Mouse (Mus musculus): ENCODE results near the gene Slc26a6. TPM values are rescaled to one million over a fixed set of nuclear protein-coding genes. Genes with fewer than 3 reads are reported as not detected.

Gene Slc26a6
- polyA plus RNA-seq, 1 experiment from 2014 or later, result 14.5 TPM

Small RNAs within 50 kb of the gene (microRNA-seq; reads per million reads assigned to microRNA genes)
- gene Gm23156, result not detected

Other genes starting within 250 kb of the Slc26a6 start
- gene Arih2, start 203.9 kb upstream of the Slc26a6 start, polyA plus RNA-seq (2014; fragmentation: Nextera tagmentation; extraction: Ambion mirVana), result 32.7 and 38.8 TPM in 2 replicates
- 25.8 and 41.7 TPM in 2 replicates for gene Slc25a20, start 191.2 kb upstream of the Slc26a6 start, polyA plus RNA-seq (2014; fragmentation: Nextera tagmentation; extraction: Ambion mirVana)
- gene Prkar2a, start 164.0 kb upstream of the Slc26a6 start, polyA plus RNA-seq (2014; fragmentation: Nextera tagmentation; extraction: Ambion mirVana), result 25.9 and 28.8 TPM in 2 replicates
- gene Ip6k2, start 69.5 kb upstream of the Slc26a6 start, polyA plus RNA-seq (2014; fragmentation: Nextera tagmentation; extraction: Ambion mirVana), result 125 and 134 TPM in 2 replicates
- 9.0 and 21.7 TPM in 2 replicates for gene Nckipsd, start 44.9 kb upstream of the Slc26a6 start, polyA plus RNA-seq (2014; fragmentation: Nextera tagmentation; extraction: Ambion mirVana)
- 0.04 and 0.17 TPM in 2 replicates for gene Celsr3, start 27.0 kb upstream of the Slc26a6 start, polyA plus RNA-seq (2014; fragmentation: Nextera tagmentation; extraction: Ambion mirVana)
- not detected in 2 replicates for gene Tmem89, start 61.3 kb downstream of the Slc26a6 start, polyA plus RNA-seq (2014; fragmentation: Nextera tagmentation; extraction: Ambion mirVana)
- 482 and 520 TPM in 2 replicates for gene Uqcrc1, start 83.3 kb downstream of the Slc26a6 start, polyA plus RNA-seq (2014; fragmentation: Nextera tagmentation; extraction: Ambion mirVana)
- gene Col7a1, start 100.3 kb downstream of the Slc26a6 start, polyA plus RNA-seq (2014; fragmentation: Nextera tagmentation; extraction: Ambion mirVana), result 3.5 and 5.4 TPM in 2 replicates
- 0.24 TPM in 1 of 2 replicates, not detected in the other for gene Ucn2, start 132.7 kb downstream of the Slc26a6 start, polyA plus RNA-seq (2014; fragmentation: Nextera tagmentation; extraction: Ambion mirVana)
- 6.4 and 10.1 TPM in 2 replicates for gene Pfkfb4, start 138.5 kb downstream of the Slc26a6 start, polyA plus RNA-seq (2014; fragmentation: Nextera tagmentation; extraction: Ambion mirVana)
- 58.0 and 65.7 TPM in 2 replicates for gene Shisa5, start 185.3 kb downstream of the Slc26a6 start, polyA plus RNA-seq (2014; fragmentation: Nextera tagmentation; extraction: Ambion mirVana)
- gene Trex1, start 206.5 kb downstream of the Slc26a6 start, polyA plus RNA-seq (2014; fragmentation: Nextera tagmentation; extraction: Ambion mirVana), result 12.6 and 13.3 TPM in 2 replicates
- gene Atrip, start 220.8 kb downstream of the Slc26a6 start, polyA plus RNA-seq (2014; fragmentation: Nextera tagmentation; extraction: Ambion mirVana), result 20.5 and 30.7 TPM in 2 replicates
- 13.5 and 14.7 TPM in 2 replicates for gene Ccdc51, start 229.2 kb downstream of the Slc26a6 start, polyA plus RNA-seq (2014; fragmentation: Nextera tagmentation; extraction: Ambion mirVana)
- gene Tma7, start 229.3 kb downstream of the Slc26a6 start, polyA plus RNA-seq (2014; fragmentation: Nextera tagmentation; extraction: Ambion mirVana), result 687 and 868 TPM in 2 replicates
- 10.5 and 17.0 TPM in 2 replicates for gene Plxnb1, start 242.1 kb downstream of the Slc26a6 start, polyA plus RNA-seq (2014; fragmentation: Nextera tagmentation; extraction: Ambion mirVana)